Mouse (Mus musculus): ENCODE data around the gene Ugcg. TPM values are rescaled to one million over a fixed set of nuclear protein-coding genes. Genes with fewer than 3 reads are reported as not detected.

Ugcg gene
- total RNA-seq, 2 experiments from 2014 or later, result 10.2 to 10.4 TPM

Other genes with a start within 250 kb of the Ugcg start
- under 1 TPM; 0.16 to 0.18 TPM for gene Zkscan16, start 245.6 kb upstream of the Ugcg start, total RNA-seq (2021)
- gene Ptgr1, start 202.1 kb upstream of the Ugcg start, total RNA-seq (2021), result 1 to 10 TPM; 3.4 to 3.7 TPM
- gene Dnajc25, start 194.2 kb upstream of the Ugcg start, total RNA-seq (2021), result 10 to 100 TPM; 10.5 to 12.1 TPM
- 1 to 10 TPM in 1 of 2 experiments, not detected in 1; 2.2 TPM for gene Gm20503, start 186.0 kb upstream of the Ugcg start, total RNA-seq (2021)
- gene Gng10, start 154.2 kb upstream of the Ugcg start, total RNA-seq (2021), result 10 to 100 TPM; 12.3 to 20.1 TPM
- gene AI481877, start 50.3 kb upstream of the Ugcg start, total RNA-seq (2021), result not detected
- gene Susd1, start 249.4 kb downstream of the Ugcg start, total RNA-seq (2021), result 1 to 10 TPM in 1 of 2 experiments, under 1 TPM in 1; 0.40 to 1.3 TPM